Mouse (Mus musculus) E14TG2a.4 (cell line): ENCODE data around the gene Epgn.

ENCODE experiments used
- CTCF ChIP-seq: conservative IDR thresholded peaks from 2 replicates; pipeline ENCODE4 v1.5.1; 2014; ENCODE audit warnings: low read length
- POU5F1 ChIP-seq: IDR thresholded peaks from 2 replicates; pipeline ENCODE4 v1.6.1; 2014; ENCODE audit warnings: low read length, borderline replicate concordance

DNA sequence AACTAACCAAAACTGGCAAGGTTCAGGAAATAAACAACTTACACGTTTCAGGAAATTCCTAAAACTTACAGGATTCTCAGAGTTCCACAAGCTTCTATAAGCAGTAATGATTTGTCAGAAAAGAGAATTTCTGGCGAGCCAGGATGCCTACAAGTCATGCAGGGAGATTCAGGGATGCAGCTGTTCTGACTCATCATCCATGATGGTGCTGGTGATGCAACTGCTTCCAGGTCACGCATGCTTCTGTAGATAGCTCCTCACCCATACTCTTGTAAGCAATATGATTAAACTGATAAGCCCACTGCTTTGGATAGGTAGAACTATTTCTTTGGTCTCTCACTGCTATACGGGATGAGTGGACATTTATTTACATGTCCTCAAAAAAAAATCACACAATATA, 38.7 kb upstream of the Epgn start:
- no peak for TF ChIP-seq CTCF
- TF ChIP-seq POU5F1, result no peak
